Mouse (Mus musculus): ENCODE data around the gene Slc4a4.

The Slc4a4 gene

GRCm38 (mm10) chr5:88886668-88887555 lies at the start of gene Slc4a4:
Gene Slc4a4, plus strand, starts transcription at chr5:88886818.
- peak; percentile 14 for DNase-seq (ENCODE audit: low read depth, low spot score)

DNA sequence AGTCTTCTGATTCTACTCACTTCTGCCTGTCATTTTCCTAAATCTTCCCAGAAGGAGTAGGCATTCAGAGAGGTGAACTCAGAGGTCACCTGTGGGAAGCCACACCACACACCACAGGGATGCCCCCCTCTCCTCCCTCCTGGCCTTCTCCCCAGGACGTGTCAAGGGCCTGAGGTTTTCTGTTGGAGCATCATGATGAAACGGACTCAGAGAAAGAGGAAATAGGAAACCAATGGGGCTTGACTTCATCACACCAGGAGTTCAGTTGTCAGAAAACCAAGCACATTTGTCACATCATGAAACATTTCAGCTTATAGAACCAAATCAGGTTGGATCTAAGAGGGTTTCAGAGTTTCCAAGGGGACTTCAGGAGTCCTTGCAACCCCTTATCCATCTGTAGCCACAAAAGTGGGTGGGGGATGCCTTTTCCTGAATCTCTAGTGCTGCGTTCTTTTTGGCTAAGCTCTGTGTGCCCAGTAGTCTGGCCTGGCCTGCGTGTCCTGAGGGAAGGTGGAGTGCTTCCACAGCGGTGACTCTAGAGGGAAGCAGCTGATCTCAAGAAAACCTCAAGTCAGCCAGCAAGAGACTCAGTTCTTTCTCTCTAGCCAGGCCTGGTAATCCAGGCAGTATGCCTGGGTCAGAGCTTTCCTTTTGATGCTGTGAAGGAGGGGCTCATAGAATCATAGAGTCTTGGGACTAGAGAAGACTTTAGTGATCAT lies 46.4 kb upstream of the Slc4a4 start:
- no peak for DNase-seq (ENCODE audit: low read depth, low spot score)

DNA sequence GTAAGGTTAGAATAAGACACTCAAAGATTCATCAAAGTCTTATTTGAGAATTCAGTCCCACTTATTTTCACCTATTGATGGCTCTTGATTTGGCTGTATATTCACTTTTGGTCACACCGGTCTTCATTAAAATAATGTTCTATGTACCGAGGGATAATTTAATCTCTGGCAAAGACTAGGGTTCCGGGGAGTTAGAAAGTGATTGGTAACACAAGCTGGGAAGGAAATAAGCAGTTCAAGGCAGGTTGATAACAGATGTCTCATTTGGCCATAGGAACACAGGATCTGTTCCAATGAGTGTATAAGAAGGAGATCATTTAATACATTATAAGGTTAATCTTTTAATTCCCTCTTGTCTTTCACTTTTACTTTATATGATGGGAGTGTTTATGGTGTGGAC lies 29.3 kb upstream of the Slc4a4 start:
- DNase-seq (ENCODE audit: low read depth, low spot score) = no peak

- no peak for DNase-seq (ENCODE audit: low read depth, low spot score)
These were observed 28.8 kb upstream of the Slc4a4 start for GRCm38 (mm10) chr5:88857801-88858200.

GRCm38 (mm10) chr5:88858226-88858625 lies 28.4 kb upstream of the Slc4a4 start:
- no peak for DNase-seq (ENCODE audit: low read depth, low spot score)

DNA sequence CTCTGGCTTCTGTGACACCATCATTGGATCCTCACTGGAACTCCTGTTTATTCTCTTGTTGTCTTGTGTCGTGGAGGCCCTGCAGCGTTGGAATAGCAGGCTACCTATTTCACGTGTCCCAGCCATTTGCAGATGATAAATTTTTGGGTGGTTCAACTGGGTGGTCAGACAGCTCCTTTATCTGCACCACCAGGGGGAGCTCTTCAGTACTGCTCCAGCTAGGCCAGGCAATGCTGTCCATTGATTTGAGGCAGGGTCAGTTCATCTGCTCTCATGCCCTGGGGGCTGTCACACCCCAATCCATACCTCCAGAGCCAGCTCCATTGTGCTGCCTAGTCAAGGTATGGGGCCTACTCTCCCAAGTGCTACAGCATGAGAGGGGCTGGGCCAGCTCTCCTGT lies 24.5 kb upstream of the Slc4a4 start:
- no peak for DNase-seq (ENCODE audit: low read depth, low spot score)

GRCm38 (mm10) chr5:88862794-88863193 lies 23.8 kb upstream of the Slc4a4 start:
- DNase-seq (ENCODE audit: low read depth, low spot score) = no peak

DNA sequence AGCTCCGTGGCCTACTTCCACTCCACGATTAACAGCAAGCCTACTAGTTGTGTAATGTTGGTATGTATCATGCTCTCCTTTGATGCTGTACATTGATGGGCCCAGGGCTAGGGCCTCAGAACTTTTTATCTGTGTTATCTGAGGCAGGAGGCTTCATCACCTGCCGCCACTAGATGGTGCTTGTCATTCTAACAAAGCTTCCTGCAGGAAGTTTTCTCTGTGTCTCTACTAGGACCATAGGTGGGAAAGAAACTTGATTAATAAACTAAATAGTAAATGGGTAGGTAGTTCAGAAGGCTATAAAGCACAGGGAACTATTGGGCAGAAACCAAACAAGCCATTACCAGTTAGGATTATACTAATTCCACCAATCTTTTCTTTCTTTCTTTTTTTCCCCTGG lies 2.5 kb upstream of the Slc4a4 start:
- DNase-seq (ENCODE audit: low read depth, low spot score) = peak; percentile 15

DNA sequence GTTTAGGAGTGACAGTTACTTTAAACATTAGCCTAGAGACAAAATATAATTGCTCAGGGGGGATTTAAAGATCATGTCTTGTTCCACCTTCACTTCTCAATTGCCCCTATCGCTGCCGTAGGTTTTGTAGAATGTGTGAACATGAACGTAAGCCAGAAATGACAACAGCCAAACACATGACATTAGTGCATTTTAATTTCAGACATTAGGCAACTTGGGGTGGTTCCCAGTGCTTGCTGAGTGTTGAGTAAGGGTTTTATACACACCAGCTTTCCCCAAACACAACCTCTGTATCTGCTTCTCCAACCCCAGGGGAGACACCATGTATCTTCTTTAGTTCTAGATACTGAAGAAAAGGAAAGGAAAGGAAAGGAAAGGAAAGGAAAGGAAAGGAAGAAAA lies 1.1 kb upstream of the Slc4a4 start:
- peak; percentile 18 for DNase-seq (ENCODE audit: low read depth, low spot score)

DNA sequence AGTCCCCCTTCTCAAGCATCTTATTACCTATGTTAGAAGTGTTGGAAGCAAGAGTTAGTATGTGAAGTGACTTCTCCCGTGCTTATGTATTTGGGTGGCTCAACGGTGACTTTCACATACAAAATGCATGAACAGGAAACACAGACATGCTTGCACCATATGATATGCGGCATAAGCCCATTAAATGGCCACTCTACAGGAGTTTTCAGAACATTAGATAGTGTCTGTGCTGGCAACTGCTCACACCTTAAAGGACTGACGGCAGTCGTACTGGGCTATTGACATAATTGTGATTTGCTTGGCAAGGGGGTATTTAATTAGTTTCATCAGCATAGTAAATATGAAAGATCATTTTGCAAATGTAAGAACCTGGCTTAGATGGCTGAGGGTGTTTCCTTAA lies 674 bp upstream of the Slc4a4 start:
- DNase-seq (ENCODE audit: low read depth, low spot score) = no peak

DNA sequence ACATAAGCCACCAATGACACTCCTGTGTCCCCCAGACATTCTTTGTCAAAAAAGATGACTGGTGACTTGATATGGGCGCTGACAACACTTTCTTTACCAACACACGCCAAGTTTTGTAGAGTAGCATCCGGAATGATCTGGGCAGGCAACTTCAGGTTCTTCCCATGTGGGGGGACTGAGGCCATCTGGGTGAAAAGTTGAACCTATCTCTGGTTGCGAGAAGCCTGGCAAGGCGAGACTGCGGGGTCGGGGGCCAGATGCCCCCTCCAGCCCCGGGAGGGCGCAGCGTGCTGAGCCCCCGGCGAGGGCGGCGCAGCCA lies 310 bp upstream of the Slc4a4 start:
- DNase-seq (ENCODE audit: low read depth, low spot score) = no peak

DNA sequence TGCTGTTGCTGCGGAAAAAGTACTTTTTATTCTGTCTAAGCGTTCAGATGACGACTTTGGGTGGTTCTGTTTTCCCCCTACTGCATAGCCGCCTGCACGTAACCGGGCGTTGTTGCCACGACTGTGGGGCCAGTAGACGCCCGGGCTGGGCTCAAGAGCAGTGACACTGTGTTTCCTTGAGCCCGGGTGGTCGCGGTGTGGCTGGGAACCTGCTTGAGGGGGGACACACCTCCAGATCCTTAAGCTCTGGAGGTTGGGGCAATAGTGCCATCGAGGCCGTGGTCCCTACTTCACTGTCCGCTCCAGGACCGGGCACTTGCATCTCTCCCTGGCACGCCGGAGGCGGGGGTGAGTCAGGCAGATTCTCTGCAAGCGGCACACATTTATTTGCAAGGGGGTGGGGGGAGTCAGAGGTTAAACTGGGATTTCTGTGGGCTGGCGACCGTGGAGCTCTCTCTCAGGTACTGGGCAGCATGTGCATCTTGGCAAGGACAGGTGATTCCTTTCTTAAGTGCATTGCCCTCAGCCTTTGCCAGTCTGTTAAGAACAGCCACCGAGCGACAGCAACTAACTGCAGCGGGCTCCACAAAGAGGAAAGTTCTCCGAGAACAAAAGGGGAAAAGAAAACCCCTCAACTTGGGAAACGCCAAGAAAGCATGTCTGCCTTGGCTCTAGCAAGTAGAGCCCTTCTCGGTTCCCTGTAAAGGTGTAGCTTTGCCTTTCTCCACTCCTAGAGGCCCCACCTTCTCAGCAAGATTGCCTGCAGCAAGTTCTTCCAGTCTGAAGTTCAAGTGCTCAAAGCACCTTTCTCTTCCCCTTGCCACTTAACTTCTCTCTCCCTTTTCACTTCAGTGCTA lies 1.2 kb downstream of the Slc4a4 start:
- peak; percentile 5 for DNase-seq (ENCODE audit: low read depth, low spot score)

- no peak for DNase-seq (ENCODE audit: low read depth, low spot score)
These were observed 1.7 kb downstream of the Slc4a4 start for GRCm38 (mm10) chr5:88888413-88888700.

- no peak for DNase-seq (ENCODE audit: low read depth, low spot score)
These were observed 2.7 kb downstream of the Slc4a4 start for GRCm38 (mm10) chr5:88889326-88889725.

- DNase-seq (ENCODE audit: low read depth, low spot score) = no peak
These were observed 3.5 kb downstream of the Slc4a4 start for GRCm38 (mm10) chr5:88890146-88890545.

GRCm38 (mm10) chr5:88896574-88896973 lies 10.0 kb downstream of the Slc4a4 start:
- DNase-seq (ENCODE audit: low read depth, low spot score) = no peak

- DNase-seq (ENCODE audit: low read depth, low spot score) = no peak
These were observed 16.5 kb downstream of the Slc4a4 start for GRCm38 (mm10) chr5:88903111-88903510.

- no peak for DNase-seq (ENCODE audit: low read depth, low spot score)
These were observed 16.9 kb downstream of the Slc4a4 start for GRCm38 (mm10) chr5:88903526-88903925.

DNA sequence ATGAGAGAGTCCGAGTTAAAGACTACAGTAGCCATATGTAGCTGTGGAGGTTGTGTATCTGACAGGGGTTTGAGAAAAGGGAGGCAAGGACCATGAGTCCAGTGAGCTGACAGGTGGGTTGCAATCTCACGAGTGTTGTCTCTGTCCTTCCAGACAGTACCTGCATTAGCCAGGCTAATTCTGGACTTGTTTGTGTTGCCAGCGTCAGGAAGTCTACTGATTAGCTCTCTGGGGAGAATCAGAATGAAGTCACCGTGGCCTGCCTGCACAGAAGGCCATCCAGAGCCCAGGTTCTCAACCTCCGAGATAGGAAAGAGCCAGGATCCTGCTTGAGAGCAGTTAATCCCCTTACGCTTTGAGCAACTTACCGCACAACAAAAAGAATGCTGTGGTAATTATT lies 18.2 kb downstream of the Slc4a4 start:
- no peak for DNase-seq (ENCODE audit: low read depth, low spot score)

DNA sequence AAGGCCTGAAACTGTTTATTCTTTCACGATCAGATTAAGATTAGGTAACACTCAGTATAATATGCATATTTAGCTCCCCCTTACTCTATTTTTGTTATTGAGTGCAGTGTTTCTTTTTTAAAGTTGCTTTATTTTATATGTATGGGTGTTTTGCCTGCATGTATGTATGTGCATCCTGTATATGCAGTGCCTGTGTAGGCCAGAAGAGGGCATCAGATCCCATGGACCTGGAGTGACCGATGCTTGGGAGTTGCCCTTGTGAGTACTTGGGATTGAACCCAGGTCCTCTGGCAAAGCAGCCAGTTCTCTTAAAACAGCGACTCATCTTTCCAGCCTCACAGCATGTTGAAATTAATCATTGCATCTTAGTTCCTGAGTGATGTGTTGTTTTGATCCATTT lies 21.0 kb downstream of the Slc4a4 start:
- no peak for DNase-seq (ENCODE audit: low read depth, low spot score)

- no peak for DNase-seq (ENCODE audit: low read depth, low spot score)
These were observed 26.0 kb downstream of the Slc4a4 start for GRCm38 (mm10) chr5:88912629-88913028.

DNA sequence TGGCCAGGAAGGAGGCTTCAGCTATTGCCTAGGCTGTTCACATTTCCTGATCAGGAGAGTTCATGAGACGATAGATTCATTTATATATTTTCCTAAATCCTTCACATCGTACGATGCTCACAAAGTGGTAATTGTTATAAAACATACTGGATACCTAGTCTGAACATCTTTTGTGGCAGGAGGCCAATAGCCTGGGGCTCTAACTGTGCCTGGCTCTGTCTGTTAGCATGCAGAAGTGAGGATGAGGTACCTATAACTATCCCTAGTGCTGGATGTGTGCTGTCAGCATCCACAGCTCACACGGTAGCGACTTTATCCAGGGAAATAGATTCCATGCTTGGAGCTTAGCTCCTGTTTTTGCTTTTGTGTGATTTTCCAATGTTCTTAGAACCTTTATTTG lies 28.5 kb downstream of the Slc4a4 start:
- DNase-seq (ENCODE audit: low read depth, low spot score) = no peak
